Mouse (Mus musculus): ENCODE measurements at regions not wholly inside any gene's neighbourhood (a gene's known extent, or its start where the extent isn't known, plus 50 kb on each side); places are given as distances from the start of the nearest gene placed in this dataset.

- no peaks in the 10 kb centered on the region for H3K4me1 ChIP-seq (ENCODE audit: insufficient read depth, low read depth, low read length)
- H3K4me2 ChIP-seq (replicated peaks; ENCODE audit: low read depth, low read length), result peak overlapping the region; percentile 63
- DNase-seq (ENCODE audit: low spot score) (no peak), ATAC-seq (peak; percentile 16)
- no peak overlapping the region for H3K27ac ChIP-seq (ENCODE audit: low read length)
- no peaks in the 10 kb centered on the region for H3K27me3 ChIP-seq (replicated peaks; ENCODE audit: insufficient read depth, low read length)
- H3K36me3 ChIP-seq (ENCODE audit: insufficient read depth, low read length), result no peaks in the 10 kb centered on the region
- TF ChIP-seq EP300 (IDR thresholded peaks at IDR 0.05) (no peak), CTCF (IDR thresholded peaks at IDR 0.05) (no peak)
- H3K9me3 ChIP-seq (ENCODE audit: low read length), result no peaks in the 10 kb centered on the region
- no peak overlapping the region for H3K9ac ChIP-seq (replicated peaks; ENCODE audit: low read depth)
- H3K4me3 ChIP-seq (ENCODE audit: low read depth, low read length), result peak overlapping the region; percentile 31
- WGBS, result 41% methylated on average over 11 of the region's 11 CpGs
Measured at GRCm38 (mm10) chr4:62780837-62781236, 184.5 kb upstream of the Zfp618 start.

DNA sequence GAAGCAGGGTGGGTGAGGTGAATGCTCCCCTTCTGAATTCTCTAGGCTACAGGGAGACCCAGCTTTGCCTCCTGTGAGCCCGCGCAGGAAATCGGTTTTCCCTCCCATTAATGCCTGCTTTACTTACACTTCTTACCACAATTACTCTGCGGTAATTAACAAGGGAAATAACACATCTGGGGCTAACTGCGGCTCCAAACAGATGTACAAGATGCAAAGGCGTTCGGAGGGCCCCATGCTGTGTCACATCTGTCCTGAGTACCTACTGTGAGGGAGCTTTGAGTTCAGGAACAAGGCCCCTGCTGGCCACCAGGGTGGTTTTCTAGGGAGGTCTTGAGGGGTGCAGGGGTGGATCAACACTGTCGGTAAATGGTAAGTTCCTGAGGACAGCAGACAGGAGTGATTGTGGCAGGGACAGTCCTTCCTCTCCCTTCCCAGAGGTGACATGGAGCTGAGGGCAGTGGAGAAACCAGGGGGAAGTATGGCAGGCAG, 184.0 kb upstream of the Zfp618 start:
- no peaks in the 10 kb centered on the region for H3K4me1 ChIP-seq (ENCODE audit: insufficient read depth, low read depth, low read length)
- no peak overlapping the region for H3K9ac ChIP-seq (replicated peaks; ENCODE audit: low read depth)
- no peak overlapping the region for H3K27ac ChIP-seq (ENCODE audit: low read length)
- H3K4me3 ChIP-seq (ENCODE audit: low read depth, low read length), result no peak overlapping the region
- no peaks in the 10 kb centered on the region for H3K36me3 ChIP-seq (ENCODE audit: insufficient read depth, low read length)
- H3K9me3 ChIP-seq (ENCODE audit: low read length), result no peaks in the 10 kb centered on the region
- H3K27me3 ChIP-seq (replicated peaks; ENCODE audit: insufficient read depth, low read length), result no peaks in the 10 kb centered on the region
- DNase-seq (ENCODE audit: low spot score) (no peak), ATAC-seq (no peak)
- H3K4me2 ChIP-seq (replicated peaks; ENCODE audit: low read depth, low read length), result no peak overlapping the region
- TF ChIP-seq EP300 (IDR thresholded peaks at IDR 0.05) (no peak), CTCF (IDR thresholded peaks at IDR 0.05) (no peak)
- 40% methylated on average over 8 of the region's 8 CpGs for WGBS

DNA sequence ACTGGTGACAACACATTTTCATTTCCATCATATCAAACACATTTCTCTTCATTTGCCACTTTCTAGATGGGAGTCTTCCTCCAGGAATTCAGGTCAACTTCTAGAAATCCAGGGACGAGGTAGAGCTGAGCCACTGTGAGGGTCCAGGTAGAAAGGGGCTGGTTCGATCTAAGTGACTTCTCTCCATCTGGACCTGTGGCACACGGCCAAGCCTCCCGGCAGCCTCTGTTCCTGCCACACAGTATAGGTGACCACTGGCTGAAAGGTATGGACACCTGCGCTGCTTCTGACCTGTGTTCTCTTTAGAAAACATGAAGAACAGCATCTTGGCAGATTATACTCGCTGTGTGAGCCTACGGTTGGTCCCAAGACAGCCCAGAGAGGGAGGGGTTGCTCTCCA, 179.7 kb upstream of the Zfp618 start:
- WGBS, result 81% methylated on average over 7 of the region's 7 CpGs
- no peaks in the 10 kb centered on the region for H3K4me1 ChIP-seq (ENCODE audit: insufficient read depth, low read depth, low read length)
- H3K27ac ChIP-seq (ENCODE audit: low read length), result no peak overlapping the region
- no peak for ATAC-seq
- no peaks in the 10 kb centered on the region for H3K9me3 ChIP-seq (ENCODE audit: low read length)
- H3K36me3 ChIP-seq (ENCODE audit: insufficient read depth, low read length), result no peaks in the 10 kb centered on the region
- H3K9ac ChIP-seq (replicated peaks; ENCODE audit: low read depth), result no peak overlapping the region
- no peak for DNase-seq (ENCODE audit: low spot score)
- H3K4me2 ChIP-seq (replicated peaks; ENCODE audit: low read depth, low read length), result no peak overlapping the region
- H3K4me3 ChIP-seq (ENCODE audit: low read depth, low read length), result no peak overlapping the region
- H3K27me3 ChIP-seq (replicated peaks; ENCODE audit: insufficient read depth, low read length), result no peaks in the 10 kb centered on the region
- no peak for TF ChIP-seq EP300 (IDR thresholded peaks at IDR 0.05)
- no peak for TF ChIP-seq CTCF (IDR thresholded peaks at IDR 0.05)

GRCm38 (mm10) chr4:62789696-62790095, 175.7 kb upstream of the Zfp618 start:
- ATAC-seq, result no peak

DNA sequence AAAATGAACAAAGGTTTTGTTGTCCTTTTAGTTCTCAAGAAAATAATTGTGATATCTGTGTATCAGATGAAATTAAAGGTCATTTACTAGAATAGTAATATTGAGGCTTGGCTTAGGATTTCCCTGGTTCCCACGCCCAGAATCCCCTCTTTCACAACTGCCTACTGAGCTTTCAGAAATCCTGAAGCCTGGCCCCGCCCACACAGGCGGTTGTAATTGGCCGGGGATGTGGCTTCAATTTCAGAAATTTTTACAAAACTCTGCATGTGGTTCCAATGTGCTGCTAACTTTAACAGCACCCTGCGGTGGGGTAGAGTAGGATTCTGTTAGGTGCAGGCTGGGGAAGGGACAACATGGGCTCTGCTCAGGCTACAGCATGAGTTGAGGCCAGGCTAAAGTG, 171.8 kb upstream of the Zfp618 start:
- no peak for ATAC-seq

More at GRCm38 (mm10) chr4:62789696-62790095, 175.7 kb upstream of the Zfp618 start:
- H3K36me3 ChIP-seq (ENCODE audit: insufficient read depth, low read length), result no peaks in the 10 kb centered on the region
- no peak overlapping the region for H3K9ac ChIP-seq (replicated peaks; ENCODE audit: low read depth)
- no peak for DNase-seq (ENCODE audit: low spot score)
- H3K4me3 ChIP-seq (ENCODE audit: low read depth, low read length), result no peak overlapping the region
- H3K4me1 ChIP-seq (ENCODE audit: insufficient read depth, low read depth, low read length), result no peaks in the 10 kb centered on the region
- no peaks in the 10 kb centered on the region for H3K9me3 ChIP-seq (ENCODE audit: low read length)
- H3K27ac ChIP-seq (ENCODE audit: low read length), result no peak overlapping the region
- 71% methylated on average over 4 of the region's 4 CpGs for WGBS
- H3K27me3 ChIP-seq (replicated peaks; ENCODE audit: insufficient read depth, low read length), result no peaks in the 10 kb centered on the region
- H3K4me2 ChIP-seq (replicated peaks; ENCODE audit: low read depth, low read length), result no peak overlapping the region
- TF ChIP-seq CTCF (IDR thresholded peaks at IDR 0.05), result no peak
- TF ChIP-seq EP300 (IDR thresholded peaks at IDR 0.05), result no peak

GRCm38 (mm10) chr4:62795538-62795937, 169.8 kb upstream of the Zfp618 start:
- 50% methylated on average over 10 of the region's 10 CpGs for WGBS
- no peaks in the 10 kb centered on the region for H3K4me1 ChIP-seq (ENCODE audit: insufficient read depth, low read depth, low read length)
- ATAC-seq (no peak), DNase-seq (ENCODE audit: low spot score) (no peak)
- H3K4me2 ChIP-seq (replicated peaks; ENCODE audit: low read depth, low read length), result no peak overlapping the region
- no peak overlapping the region for H3K27ac ChIP-seq (ENCODE audit: low read length)
- TF ChIP-seq EP300 (IDR thresholded peaks at IDR 0.05) (no peak), CTCF (IDR thresholded peaks at IDR 0.05) (no peak)
- no peaks in the 10 kb centered on the region for H3K27me3 ChIP-seq (replicated peaks; ENCODE audit: insufficient read depth, low read length)
- no peak overlapping the region for H3K9ac ChIP-seq (replicated peaks; ENCODE audit: low read depth)
- no peaks in the 10 kb centered on the region for H3K36me3 ChIP-seq (ENCODE audit: insufficient read depth, low read length)
- no peaks in the 10 kb centered on the region for H3K9me3 ChIP-seq (ENCODE audit: low read length)
- no peak overlapping the region for H3K4me3 ChIP-seq (ENCODE audit: low read depth, low read length)

More for the DNA sequence above, 171.8 kb upstream of the Zfp618 start:
- H3K27me3 ChIP-seq (replicated peaks; ENCODE audit: insufficient read depth, low read length), result no peaks in the 10 kb centered on the region
- DNase-seq (ENCODE audit: low spot score), result no peak
- no peak overlapping the region for H3K4me3 ChIP-seq (ENCODE audit: low read depth, low read length)
- H3K36me3 ChIP-seq (ENCODE audit: insufficient read depth, low read length), result no peaks in the 10 kb centered on the region
- H3K4me1 ChIP-seq (ENCODE audit: insufficient read depth, low read depth, low read length), result no peaks in the 10 kb centered on the region
- no peak for TF ChIP-seq CTCF (IDR thresholded peaks at IDR 0.05)
- no peak for TF ChIP-seq EP300 (IDR thresholded peaks at IDR 0.05)
- WGBS, result 64% methylated on average over 5 of the region's 5 CpGs
- H3K27ac ChIP-seq (ENCODE audit: low read length), result no peak overlapping the region
- H3K9ac ChIP-seq (replicated peaks; ENCODE audit: low read depth), result no peak overlapping the region
- no peak overlapping the region for H3K4me2 ChIP-seq (replicated peaks; ENCODE audit: low read depth, low read length)
- no peaks in the 10 kb centered on the region for H3K9me3 ChIP-seq (ENCODE audit: low read length)

- no peak for DNase-seq (ENCODE audit: low spot score)
- H3K9me3 ChIP-seq (ENCODE audit: low read length), result no peaks in the 10 kb centered on the region
- no peak overlapping the region for H3K9ac ChIP-seq (replicated peaks; ENCODE audit: low read depth)
- no peak overlapping the region for H3K4me3 ChIP-seq (ENCODE audit: low read depth, low read length)
- H3K27me3 ChIP-seq (replicated peaks; ENCODE audit: insufficient read depth, low read length), result no peaks in the 10 kb centered on the region
- H3K36me3 ChIP-seq (ENCODE audit: insufficient read depth, low read length), result no peaks in the 10 kb centered on the region
- no peak for ATAC-seq
- H3K4me2 ChIP-seq (replicated peaks; ENCODE audit: low read depth, low read length), result no peak overlapping the region
- no peak overlapping the region for H3K27ac ChIP-seq (ENCODE audit: low read length)
- TF ChIP-seq EP300 (IDR thresholded peaks at IDR 0.05) (no peak), CTCF (IDR thresholded peaks at IDR 0.05) (no peak)
- 69% methylated on average over 4 of the region's 4 CpGs for WGBS
- no peaks in the 10 kb centered on the region for H3K4me1 ChIP-seq (ENCODE audit: insufficient read depth, low read depth, low read length)
Measured at GRCm38 (mm10) chr4:62799923-62800322, 165.4 kb upstream of the Zfp618 start.

All from lung, postnatal 0 days (tissue).